Mouse (Mus musculus): ENCODE results near the gene Gm20388.

Gm20388 gene

GRCm38 (mm10) chr8:124289481-124290050 is 4378.9 kb downstream of the Gm20388 start:
- no peak for DNase-seq

GRCm38 (mm10) chr8:124290911-124291691 is 4380.5 kb downstream of the Gm20388 start:
- DNase-seq, result peak; percentile 65

GRCm38 (mm10) chr8:124291693-124292092 is 4381.1 kb downstream of the Gm20388 start:
- no peak for DNase-seq

- no peak for DNase-seq
Measured at GRCm38 (mm10) chr8:124292965-124293364, 4382.3 kb downstream of the Gm20388 start.

- DNase-seq, result no peak
Measured at GRCm38 (mm10) chr8:124294425-124294824, 4383.8 kb downstream of the Gm20388 start.

GRCm38 (mm10) chr8:124294900-124295299 is 4384.3 kb downstream of the Gm20388 start:
- no peak for DNase-seq

GRCm38 (mm10) chr8:124295357-124295756 is 4384.7 kb downstream of the Gm20388 start:
- no peak for DNase-seq

GRCm38 (mm10) chr8:124301512-124301911 is 4390.9 kb downstream of the Gm20388 start:
- DNase-seq, result no peak

GRCm38 (mm10) chr8:124301935-124302555 is 4391.4 kb downstream of the Gm20388 start:
- DNase-seq, result no peak

GRCm38 (mm10) chr8:124303211-124303902 is 4392.7 kb downstream of the Gm20388 start:
- no peak for DNase-seq

GRCm38 (mm10) chr8:124304141-124304540 is 4393.5 kb downstream of the Gm20388 start:
- no peak for DNase-seq

- no peak for DNase-seq
Measured at GRCm38 (mm10) chr8:124306574-124306973, 4395.9 kb downstream of the Gm20388 start.

- no peak for DNase-seq
Measured at GRCm38 (mm10) chr8:124307700-124308099, 4397.1 kb downstream of the Gm20388 start.

- no peak for DNase-seq
Measured at GRCm38 (mm10) chr8:124310509-124310908, 4399.9 kb downstream of the Gm20388 start.

GRCm38 (mm10) chr8:124311111-124311510 is 4400.5 kb downstream of the Gm20388 start:
- DNase-seq, result no peak

GRCm38 (mm10) chr8:124311723-124312122 is 4401.1 kb downstream of the Gm20388 start:
- DNase-seq, result no peak

GRCm38 (mm10) chr8:124312228-124312627 is 4401.6 kb downstream of the Gm20388 start:
- DNase-seq, result no peak

GRCm38 (mm10) chr8:124314803-124315202 is 4404.2 kb downstream of the Gm20388 start:
- DNase-seq, result no peak

GRCm38 (mm10) chr8:124316466-124317136 is 4406.0 kb downstream of the Gm20388 start:
- peak; percentile 93 for DNase-seq

GRCm38 (mm10) chr8:124317191-124317682 is 4406.6 kb downstream of the Gm20388 start:
- DNase-seq, result peak; percentile 61

GRCm38 (mm10) chr8:124317821-124318220 is 4407.2 kb downstream of the Gm20388 start:
- no peak for DNase-seq

GRCm38 (mm10) chr8:124318612-124319315 is 4408.1 kb downstream of the Gm20388 start:
- peak; percentile 57 for DNase-seq
